Mouse (Mus musculus) forebrain, embryonic 16.5 days (tissue): ENCODE data around the gene Csrnp2. TPM values are rescaled to one million over a fixed set of nuclear protein-coding genes. Genes with fewer than 3 reads are reported as not detected.
"Not testable (repeated sequence)": the region's sequence is repeated elsewhere in the genome, so short reads cannot be mapped to it uniquely, and the experiment has no call there.

Source experiments
- ATAC-seq: fragments of 200-750 bp; cut with Nextera tagmentation; 2 replicates; pipeline ENCODE4 v1.8.0; 2017; ENCODE audit warnings: mild to moderate bottlenecking, moderate library complexity
- H3K27ac ChIP-seq: fragments of 300-500 bp; sonication (generic); 2 replicates; pipeline ENCODE4 v1.5.1; 2014; ENCODE audit warnings: low read length, control low read depth
- H3K27me3 ChIP-seq: fragments of 300-500 bp; sonication (generic); replicated peaks from 2 replicates; pipeline ENCODE4 v1.6.1; 2014; ENCODE audit warnings: low read length; ENCODE audit not compliant: control insufficient read depth, insufficient read depth
- H3K36me3 ChIP-seq: fragments of 300-500 bp; sonication (generic); 2 replicates; pipeline ENCODE4 v1.6.1; 2014; ENCODE audit not compliant: control insufficient read depth, insufficient read depth
- H3K4me1 ChIP-seq: fragments of 300-500 bp; sonication (generic); replicated peaks from 2 replicates; pipeline ENCODE4 v1.6.1; 2014; ENCODE audit warnings: low read length; ENCODE audit not compliant: control insufficient read depth, insufficient read depth
- H3K4me2 ChIP-seq: fragments of 300-500 bp; sonication (generic); 2 replicates; pipeline ENCODE4 v1.6.1; 2014; ENCODE audit warnings: mild to moderate bottlenecking, low read length, control low read depth
- H3K4me3 ChIP-seq: fragments of 300-500 bp; sonication (generic); replicated peaks from 2 replicates; pipeline ENCODE4 v1.5.1; 2014; ENCODE audit warnings: mild to moderate bottlenecking, low read length, control low read depth
- H3K9ac ChIP-seq: fragments of 300-500 bp; sonication (generic); replicated peaks from 2 replicates; pipeline ENCODE4 v1.6.1; 2014; ENCODE audit warnings: low read depth, low read length, control low read depth
- H3K9me3 ChIP-seq: fragments of 300-500 bp; sonication (generic); 2 replicates; pipeline ENCODE4 v1.6.1; 2016; ENCODE audit warnings: low read length; ENCODE audit not compliant: control insufficient read depth
- WGBS: fragments of 180-500 bp; shearing (Covaris S2); extraction: QIAGEN DNeasy Blood & Tissue Kit; methylation state at CpG from one replicate; pipeline ENCODE4 v1.1.7; 2014; 5-methylcytosine and 5-hydroxymethylcytosine counted together
- polyA plus RNA-seq: library from polyadenylated mRNA; unstranded; fragments of >200 nt; fragmentation: Nextera tagmentation; extraction: Ambion mirVana; gene quantifications from 2 replicates; pipeline ENCODE4 v1.2.1, GENCODE M21; 2015

Gene Csrnp2
- polyA plus RNA-seq, 1 experiment from 2014 or later: 56.3 TPM

DNA sequence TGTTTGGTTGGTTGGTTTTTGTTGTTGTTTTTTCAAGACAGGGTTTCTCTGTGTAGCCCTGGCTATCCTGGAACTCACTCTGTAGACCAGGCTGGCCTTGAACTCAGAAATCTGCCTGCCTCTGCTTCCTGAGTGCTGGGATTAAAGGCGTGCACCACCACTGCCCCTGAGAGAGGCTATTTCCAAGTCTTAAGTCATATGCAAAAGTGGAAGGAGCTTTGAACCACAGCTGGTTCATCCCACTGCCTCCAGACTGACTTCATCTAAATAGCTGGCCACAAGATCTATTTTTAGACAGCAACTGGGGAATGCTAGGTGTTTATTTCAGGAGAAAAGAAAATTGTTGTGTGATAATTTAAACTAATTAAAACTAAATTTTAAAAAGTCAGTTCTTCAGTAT, 7.0 kb downstream of the Csrnp2 start:
- H3K9me3 ChIP-seq, H3K27ac ChIP-seq, H3K4me3 ChIP-seq, H3K4me2 ChIP-seq, H3K27me3 ChIP-seq, ATAC-seq, H3K9ac ChIP-seq: not testable (repeated sequence)
- peaks cover 33% of the 10 kb centered on the region for H3K36me3 ChIP-seq
- peaks cover 34% of the 10 kb centered on the region for H3K4me1 ChIP-seq
- WGBS: 93% methylated on average over 1 of the region's 1 CpGs

GRCm38 (mm10) chr15:100487050-100487449, 8.2 kb downstream of the Csrnp2 start:
- peaks cover 22% of the 10 kb centered on the region for H3K4me1 ChIP-seq
- no peak for ATAC-seq
- peaks cover 40% of the 10 kb centered on the region for H3K36me3 ChIP-seq
- no peaks in the 10 kb centered on the region for H3K9me3 ChIP-seq
- 88% methylated on average over 2 of the region's 2 CpGs for WGBS
- H3K27me3 ChIP-seq: no peaks in the 10 kb centered on the region
- no peak overlapping the region for H3K4me3 ChIP-seq
- no peak overlapping the region for H3K27ac ChIP-seq
- no peak overlapping the region for H3K9ac ChIP-seq
- no peak overlapping the region for H3K4me2 ChIP-seq

GRCm38 (mm10) chr15:100486450-100486849, 8.8 kb downstream of the Csrnp2 start:
- Histone ChIP-seq H3K4me1 (peaks cover 17% of the 10 kb centered on the region), H3K36me3 (peaks cover 46% of the 10 kb centered on the region), H3K9me3 (no peaks in the 10 kb centered on the region), H3K4me3 (no peak overlapping the region), H3K9ac (no peak overlapping the region), H3K27me3 (no peaks in the 10 kb centered on the region), H3K27ac (no peak overlapping the region), H3K4me2 (no peak overlapping the region)
- ATAC-seq: no peak
- 17% methylated on average over 7 of the region's 7 CpGs for WGBS

- Histone ChIP-seq H3K4me2 (no peak overlapping the region), H3K27me3 (no peaks in the 10 kb centered on the region), H3K36me3 (peaks cover 54% of the 10 kb centered on the region), H3K4me3 (no peak overlapping the region), H3K4me1 (peaks cover 9% of the 10 kb centered on the region), H3K27ac (no peak overlapping the region), H3K9ac (no peak overlapping the region), H3K9me3 (no peaks in the 10 kb centered on the region)
- ATAC-seq: no peak
- 84% methylated on average over 3 of the region's 3 CpGs for WGBS
These were observed 9.7 kb downstream of the Csrnp2 start for GRCm38 (mm10) chr15:100485576-100485975.

GRCm38 (mm10) chr15:100478925-100479324, 16.4 kb downstream of the Csrnp2 start:
- 88% methylated on average over 4 of the region's 4 CpGs for WGBS
- Histone ChIP-seq H3K36me3 (peaks cover 51% of the 10 kb centered on the region), H3K9ac (no peak overlapping the region), H3K4me2 (no peak overlapping the region), H3K9me3 (no peaks in the 10 kb centered on the region), H3K27me3 (no peaks in the 10 kb centered on the region), H3K4me3 (no peak overlapping the region), H3K27ac (no peak overlapping the region), H3K4me1 (no peaks in the 10 kb centered on the region)
- ATAC-seq: no peak

GRCm38 (mm10) chr15:100478351-100478750, 16.9 kb downstream of the Csrnp2 start:
- WGBS: 83% methylated on average over 10 of the region's 10 CpGs

GRCm38 (mm10) chr15:100473926-100474503, 21.3 kb downstream of the Csrnp2 start:
- Histone ChIP-seq H3K9ac (no peak overlapping the region), H3K4me2 (no peak overlapping the region), H3K4me3 (no peak overlapping the region), H3K27me3 (no peaks in the 10 kb centered on the region), H3K4me1 (peaks cover 12% of the 10 kb centered on the region), H3K9me3 (no peaks in the 10 kb centered on the region), H3K36me3 (peaks cover 24% of the 10 kb centered on the region), H3K27ac (no peak overlapping the region)
- no peak for ATAC-seq
- 86% methylated on average over 7 of the region's 7 CpGs for WGBS

More at GRCm38 (mm10) chr15:100478351-100478750, 16.9 kb downstream of the Csrnp2 start:
- Histone ChIP-seq H3K9me3 (no peaks in the 10 kb centered on the region), H3K4me3 (no peak overlapping the region), H3K4me2 (no peak overlapping the region), H3K27ac (no peak overlapping the region), H3K27me3 (no peaks in the 10 kb centered on the region), H3K36me3 (peaks cover 47% of the 10 kb centered on the region), H3K4me1 (no peaks in the 10 kb centered on the region), H3K9ac (no peak overlapping the region)
- no peak for ATAC-seq

GRCm38 (mm10) chr15:100470037-100470436, 25.3 kb downstream of the Csrnp2 start:
- Histone ChIP-seq H3K9ac (peak overlapping the region; percentile 77), H3K27ac (no peak overlapping the region), H3K9me3 (no peaks in the 10 kb centered on the region), H3K4me3 (peak overlapping the region; percentile 74), H3K27me3 (no peaks in the 10 kb centered on the region), H3K36me3 (peaks cover 8% of the 10 kb centered on the region), H3K4me1 (peaks cover 24% of the 10 kb centered on the region), H3K4me2 (peak overlapping the region; percentile 61)
- ATAC-seq: no peak
- 65% methylated on average over 10 of the region's 10 CpGs for WGBS

DNA sequence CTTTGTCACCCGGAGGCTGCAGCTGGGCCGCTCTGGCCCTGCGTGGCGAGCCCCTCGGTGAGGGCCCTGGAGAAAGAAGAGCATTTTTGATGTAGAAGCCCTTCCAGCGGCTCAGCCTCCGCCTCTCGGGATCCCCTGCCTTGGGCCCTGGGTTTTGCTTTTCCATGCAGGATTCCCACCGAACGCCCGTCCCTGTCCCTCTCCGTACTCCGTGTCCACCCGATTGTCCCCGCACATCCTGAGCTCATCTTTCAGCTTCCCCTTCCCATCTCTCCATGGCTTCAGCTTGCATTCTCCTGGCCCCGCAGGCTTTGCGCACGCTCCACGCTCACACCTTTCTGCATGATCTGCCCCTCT, 26.1 kb downstream of the Csrnp2 start:
- H3K27me3 ChIP-seq: no peaks in the 10 kb centered on the region
- peaks cover 24% of the 10 kb centered on the region for H3K4me1 ChIP-seq
- peak overlapping the region; percentile 77 for H3K9ac ChIP-seq
- H3K4me2 ChIP-seq: peak overlapping the region; percentile 61
- peaks cover 3% of the 10 kb centered on the region; the same call in 1 of the 2 replicates for H3K36me3 ChIP-seq
- H3K9me3 ChIP-seq: no peaks in the 10 kb centered on the region
- peak overlapping the region; percentile 86 for H3K27ac ChIP-seq
- peak overlapping the region; percentile 74 for H3K4me3 ChIP-seq
- ATAC-seq: no peak; the same call in 1 of the 2 replicates
- WGBS: under 1% methylated on average over 19 of the region's 19 CpGs
